Mouse (Mus musculus) granulocyte monocyte progenitor cell, adult 5-6 weeks (primary cell): ENCODE data around the gene Tnfsf14. TPM values are rescaled to one million over a fixed set of nuclear protein-coding genes. Genes with fewer than 3 reads are reported as not detected.

ENCODE experiments used
- ATAC-seq: replicated peaks from 2 replicates; pipeline ENCODE4 v1.8.0; 2016; ENCODE audit warnings: mild to moderate bottlenecking, moderate TSS enrichment, inconsistent platforms; ENCODE audit not compliant: poor library complexity, severe bottlenecking
- total RNA-seq, 2 experiments: library from RNA; stranded (forward) in 1 of 2; stranded (reverse) in 1 of 2; fragments of 200-712, 200-1000 nt in 1 of 2; fragments of >200 nt in 1 of 2; fragmentation: Nextera tagmentation in 1 of 2; gene quantifications; 2 replicates each; pipeline ENCODE4 v1.2.3; 2014 to 2017

The Tnfsf14 gene
- 6.4 and 7.6 TPM in 2 replicates for total RNA-seq (2014; fragmentation: Nextera tagmentation)
- 5.2 and 5.8 TPM in 2 replicates for total RNA-seq (2017)

- peak; percentile 88 for ATAC-seq
Measured at GRCm38 (mm10) chr17:57194041-57194507, at the start of gene Tnfsf14. Gene Tnfsf14, minus strand, starts transcription at chr17:57194177.

- no peak for ATAC-seq
Measured at GRCm38 (mm10) chr17:57237181-57237580, 43.2 kb upstream of the Tnfsf14 start.

GRCm38 (mm10) chr17:57235803-57236202 is 41.8 kb upstream of the Tnfsf14 start:
- ATAC-seq, result no peak

- no peak for ATAC-seq
Measured at GRCm38 (mm10) chr17:57234254-57234928, 40.4 kb upstream of the Tnfsf14 start.

GRCm38 (mm10) chr17:57233038-57233437 is 39.1 kb upstream of the Tnfsf14 start:
- ATAC-seq, result no peak

- ATAC-seq, result no peak
Measured at GRCm38 (mm10) chr17:57232200-57232599, 38.2 kb upstream of the Tnfsf14 start.

GRCm38 (mm10) chr17:57231321-57231771 is 37.4 kb upstream of the Tnfsf14 start:
- ATAC-seq, result peak; percentile 57

GRCm38 (mm10) chr17:57230728-57231125 is 36.8 kb upstream of the Tnfsf14 start:
- ATAC-seq, result peak; percentile 20

- peak; percentile 10; the same call in 1 of the 2 replicates for ATAC-seq
Measured at GRCm38 (mm10) chr17:57229851-57230727, 36.1 kb upstream of the Tnfsf14 start.

- ATAC-seq, result no peak
Measured at GRCm38 (mm10) chr17:57228873-57229272, 34.9 kb upstream of the Tnfsf14 start.

GRCm38 (mm10) chr17:57228014-57228413 is 34.0 kb upstream of the Tnfsf14 start, which contains the start of gene C3:
Gene C3, minus strand, starts transcription at chr17:57228136.
- peak; percentile 69 for ATAC-seq

- ATAC-seq, result no peak
Measured at GRCm38 (mm10) chr17:57227468-57227867, 33.5 kb upstream of the Tnfsf14 start.

- ATAC-seq, result 0 out of 2 replicates have a peak, but pooled peaks have one; percentile 10
Measured at GRCm38 (mm10) chr17:57223313-57223712, 29.3 kb upstream of the Tnfsf14 start.

GRCm38 (mm10) chr17:57221911-57222310 is 27.9 kb upstream of the Tnfsf14 start:
- no peak for ATAC-seq

GRCm38 (mm10) chr17:57219884-57220207 is 25.9 kb upstream of the Tnfsf14 start:
- peak; percentile 34; the same call in 1 of the 2 replicates for ATAC-seq

- ATAC-seq, result peak; percentile 73
Measured at GRCm38 (mm10) chr17:57219167-57219883, 25.3 kb upstream of the Tnfsf14 start.

- no peak for ATAC-seq
Measured at GRCm38 (mm10) chr17:57218335-57218900, 24.4 kb upstream of the Tnfsf14 start.

GRCm38 (mm10) chr17:57214676-57215387 is 20.9 kb upstream of the Tnfsf14 start:
- no peak for ATAC-seq

- ATAC-seq, result no peak
Measured at GRCm38 (mm10) chr17:57211501-57211900, 17.5 kb upstream of the Tnfsf14 start.
